Comparison of ENCODE assay signal across 14 mouse cellular contexts in genomic region chr6:29547582-29547981, GRCm38 (mm10).
"Had no signal": no experiment of that assay in that cellular context is flagged by ENCODE, and none has a peak within 500 bp of the region (broad histone marks: within the 10 kb centered on the region; RNA-seq: fewer than 3 reads in every experiment).

No protein-coding gene starts in this region.

- H3K4me2 ChIP-seq: liver, embryonic 11.5 days; liver, embryonic 15.5 days; midbrain, embryonic 13.5 days; neural tube, embryonic 15.5 days had no signal

- H3K9ac ChIP-seq: liver, embryonic 15.5 days; midbrain, embryonic 13.5 days; neural tube, embryonic 15.5 days had no signal

- DNase-seq: kidney, postnatal 25 days; lung, adult 2 months; lung, postnatal 36 days; right cerebral cortex, adult 18-20 months; spleen, adult 18-20 months; thymus, postnatal 4 days had no signal

- H3K27ac ChIP-seq: left cerebral cortex, adult 2 months; limb, embryonic 10.5 days; liver, embryonic 15.5 days; midbrain, embryonic 13.5 days; neural tube, embryonic 15.5 days had no signal

- H3K9me3 ChIP-seq: limb, embryonic 10.5 days; liver, embryonic 15.5 days; midbrain, embryonic 13.5 days; neural tube, embryonic 15.5 days had no signal

- H3K27me3 ChIP-seq: liver, embryonic 15.5 days; midbrain, embryonic 13.5 days; neural tube, embryonic 15.5 days had no signal

- H3K4me1 ChIP-seq: limb, embryonic 10.5 days; liver, embryonic 15.5 days; midbrain, embryonic 13.5 days; neural tube, embryonic 15.5 days had no signal

- H3K4me3 ChIP-seq: left cerebral cortex, adult 2 months; limb, embryonic 10.5 days; liver, embryonic 15.5 days; midbrain, embryonic 13.5 days; myocyte; neural tube, embryonic 15.5 days had no signal

- ATAC-seq: lung, postnatal 0 days; midbrain, embryonic 13.5 days had no signal
